Mouse (Mus musculus) testis, adult 2 months (tissue): ENCODE results near the gene Evi2b.

ENCODE experiments used
- CTCF ChIP-seq: fragments of 200-500 bp; IDR thresholded peaks from 2 replicates; pipeline ENCODE4 v1.5.1; 2012; ENCODE audit warnings: low read depth, mild to moderate bottlenecking, inconsistent platforms, low read length, moderate library complexity; ENCODE audit not compliant: control insufficient read depth, insufficient read depth, insufficient replicate concordance
- POLR2A ChIP-seq: fragments of 200-500 bp; IDR thresholded peaks from 2 replicates; pipeline ENCODE4 v1.6.1; 2012; ENCODE audit warnings: low read depth, mild to moderate bottlenecking, inconsistent platforms, low read length, moderate library complexity; ENCODE audit not compliant: control insufficient read depth

GRCm38 (mm10) chr11:79566947-79567346 lies 43.4 kb upstream of the Evi2b start:
- TF ChIP-seq CTCF (no peak), POLR2A (no peak)
